Mouse (Mus musculus): ENCODE results near the gene Abca14. TPM values are rescaled to one million over a fixed set of nuclear protein-coding genes. Genes with fewer than 3 reads are reported as not detected.

Abca14 gene
- total RNA-seq, 1 experiment, result 0.09 TPM

DNA sequence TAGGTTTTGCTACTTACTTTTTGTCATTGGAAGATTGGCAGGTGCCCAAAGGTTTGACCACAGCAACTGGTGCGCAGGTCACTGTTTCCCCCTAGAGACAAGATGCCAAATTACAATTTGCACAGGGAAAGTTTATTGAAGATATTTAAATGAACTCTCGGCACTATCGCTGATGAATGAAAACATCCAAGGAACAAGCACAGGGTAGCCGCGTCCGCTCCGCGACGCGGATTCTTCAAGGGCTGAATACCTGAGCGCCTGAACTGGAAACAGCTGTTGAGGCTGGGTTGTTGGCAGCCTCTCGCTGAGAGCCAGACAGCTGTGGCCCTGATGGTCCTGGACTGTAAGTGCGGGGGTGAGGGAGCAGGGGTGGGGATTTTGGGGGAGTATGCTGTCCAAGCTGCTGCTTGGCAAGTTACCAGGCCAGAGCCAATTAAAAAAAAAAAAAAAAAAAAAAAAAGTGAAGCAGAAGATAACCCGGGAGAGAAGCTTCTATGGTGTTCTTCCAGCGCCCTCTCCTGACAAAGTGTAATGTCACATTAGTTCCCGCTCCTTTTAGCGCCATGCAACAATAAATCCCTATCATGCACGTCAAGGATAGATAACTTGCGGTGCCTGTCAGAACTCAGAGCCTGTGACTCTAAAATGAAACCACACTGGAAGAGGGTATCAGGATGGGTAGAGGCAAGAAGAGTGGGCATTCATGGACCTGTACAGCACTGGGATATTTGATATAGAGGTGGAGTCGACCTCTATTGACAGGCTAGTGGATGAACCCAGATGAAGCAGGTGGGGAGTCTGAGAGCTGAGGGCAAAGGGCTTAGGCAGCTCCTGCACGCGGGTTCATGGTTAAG, 123.7 kb downstream of the Abca14 start:
- Histone ChIP-seq H3K4me1 (ENCODE audit: control insufficient read depth in 2 of 2, insufficient read depth in 2 of 2, low read length in 2 of 2, poor library complexity in 1 of 2) (peaks cover 2 to 7% of the 10 kb centered on the region in 2 experiments; a peak in 2 of 4 replicates), H3K9ac (ENCODE audit: insufficient read depth, low read depth, low read length, poor library complexity, severe bottlenecking) (no peak overlapping the region), H3K4me3 (ENCODE audit: insufficient read depth in 1 of 2, low read depth in 1 of 2, low read length in 2 of 2, poor library complexity in 1 of 2, severe bottlenecking in 1 of 2) (peak overlapping the region; percentile 3 to 23; a peak in 3 of 4 replicates), H3K36me3 (ENCODE audit: control insufficient read depth, insufficient read depth, low read length, poor library complexity, severe bottlenecking) (no peaks in the 10 kb centered on the region), H3K9me3 (ENCODE audit: control insufficient read depth, insufficient read depth, low read depth, low read length) (no peaks in the 10 kb centered on the region), H3K27ac (ENCODE audit: insufficient read depth, low read depth, low read length, poor library complexity, severe bottlenecking) (no peak overlapping the region)
- peak; percentile 35; the same call in 1 of the 2 replicates for TF ChIP-seq ZC3H11A (IDR thresholded peaks at IDR 0.05; ENCODE audit: borderline replicate concordance, low read depth, low read length)
- peak; percentile 92 for TF ChIP-seq ZNF384 (IDR thresholded peaks at IDR 0.05; ENCODE audit: low read depth, low read length)
- no peak for TF ChIP-seq MAFK (IDR thresholded peaks at IDR 0.05; ENCODE audit: insufficient read depth, low read depth, low read length)
- no peak for TF ChIP-seq HCFC1 (IDR thresholded peaks at IDR 0.05; ENCODE audit: borderline replicate concordance, insufficient read depth, low read length)
- no peak for TF ChIP-seq CHD2 (IDR thresholded peaks at IDR 0.05; ENCODE audit: low read depth, low read length)
- in situ Hi-C loops (cut with MboI; ENCODE audit: low sequenced_read_pairs in 2 of 2, unreplicated experiment in 2 of 2), result loop anchor here in 1 of 2 experiments (10.0 kb wide), 1 partner anchor 83 kb away; no protein-coding TSS in a partner anchor
- peak; percentile 41 for DNase-seq (ENCODE audit: low read depth, low spot score)

DNA sequence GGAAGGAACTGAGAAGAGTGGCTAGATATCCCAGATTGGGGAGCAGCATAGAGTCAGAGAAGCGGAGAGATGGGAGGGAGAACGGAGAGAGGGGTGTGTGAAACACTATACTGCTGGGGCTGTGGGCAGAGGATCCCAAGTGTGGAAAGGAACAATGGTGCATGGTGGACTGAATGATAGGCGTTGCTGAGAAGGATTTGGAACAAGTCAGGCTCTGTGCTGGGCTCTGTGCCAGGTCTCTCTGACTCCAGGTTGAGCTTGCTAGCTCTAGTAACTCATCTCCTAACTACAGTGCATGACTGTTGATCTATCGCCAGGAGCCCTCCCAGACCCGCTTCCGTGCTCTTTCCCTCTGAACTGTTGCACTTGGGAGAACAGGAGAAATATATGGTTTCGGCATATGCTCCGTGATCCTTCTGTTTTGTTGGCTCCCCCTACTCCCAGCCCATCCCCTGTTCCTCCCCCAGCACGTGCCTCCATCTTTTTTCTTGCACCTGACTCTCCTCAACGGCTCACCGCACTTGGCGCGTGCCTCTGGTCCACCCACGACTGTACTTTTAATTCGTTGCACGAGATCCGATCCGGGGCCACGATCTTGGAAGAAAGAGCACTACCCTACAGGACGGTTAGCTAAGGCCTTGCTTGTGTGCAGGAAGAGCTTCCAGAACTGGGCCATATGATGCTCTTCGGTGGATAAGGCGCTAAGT, 124.5 kb downstream of the Abca14 start, which contains the start of gene Abca15:
Abca15 (plus strand) TSS at position 584 of the 707 bp plus-strand sequence.
- H3K27ac ChIP-seq (ENCODE audit: insufficient read depth, low read depth, low read length, poor library complexity, severe bottlenecking), result no peak within 1 kb of the TSS
- no peaks in the 10 kb centered on the region for H3K36me3 ChIP-seq (ENCODE audit: control insufficient read depth, insufficient read depth, low read length, poor library complexity, severe bottlenecking)
- no peak for DNase-seq (ENCODE audit: low read depth, low spot score)
- no peaks in the 10 kb centered on the region for H3K9me3 ChIP-seq (ENCODE audit: control insufficient read depth, insufficient read depth, low read depth, low read length)
- no peak for TF ChIP-seq ZC3H11A (IDR thresholded peaks at IDR 0.05; ENCODE audit: borderline replicate concordance, low read depth, low read length)
- no peak for TF ChIP-seq HCFC1 (IDR thresholded peaks at IDR 0.05; ENCODE audit: borderline replicate concordance, insufficient read depth, low read length)
- TF ChIP-seq CHD2 (IDR thresholded peaks at IDR 0.05; ENCODE audit: low read depth, low read length), result no peak
- no peak for TF ChIP-seq ZNF384 (IDR thresholded peaks at IDR 0.05; ENCODE audit: low read depth, low read length)
- TF ChIP-seq MAFK (IDR thresholded peaks at IDR 0.05; ENCODE audit: insufficient read depth, low read depth, low read length), result no peak
- in situ Hi-C loops (cut with MboI; ENCODE audit: low sequenced_read_pairs in 2 of 2, unreplicated experiment in 2 of 2), result loop anchor here in 1 of 2 experiments (10.0 kb wide), 1 partner anchor 83 kb away; no protein-coding TSS in a partner anchor
- peak within 1 kb of the TSS; percentile 3 to 23; a peak in 2 of 4 replicates for H3K4me3 ChIP-seq (ENCODE audit: insufficient read depth in 1 of 2, low read depth in 1 of 2, low read length in 2 of 2, poor library complexity in 1 of 2, severe bottlenecking in 1 of 2)
- no peak within 1 kb of the TSS for H3K9ac ChIP-seq (ENCODE audit: insufficient read depth, low read depth, low read length, poor library complexity, severe bottlenecking)
- H3K4me1 ChIP-seq (ENCODE audit: control insufficient read depth in 2 of 2, insufficient read depth in 2 of 2, low read length in 2 of 2, poor library complexity in 1 of 2), result peaks cover 2 to 7% of the 10 kb centered on the region in 2 experiments; a peak in 2 of 4 replicates

DNA sequence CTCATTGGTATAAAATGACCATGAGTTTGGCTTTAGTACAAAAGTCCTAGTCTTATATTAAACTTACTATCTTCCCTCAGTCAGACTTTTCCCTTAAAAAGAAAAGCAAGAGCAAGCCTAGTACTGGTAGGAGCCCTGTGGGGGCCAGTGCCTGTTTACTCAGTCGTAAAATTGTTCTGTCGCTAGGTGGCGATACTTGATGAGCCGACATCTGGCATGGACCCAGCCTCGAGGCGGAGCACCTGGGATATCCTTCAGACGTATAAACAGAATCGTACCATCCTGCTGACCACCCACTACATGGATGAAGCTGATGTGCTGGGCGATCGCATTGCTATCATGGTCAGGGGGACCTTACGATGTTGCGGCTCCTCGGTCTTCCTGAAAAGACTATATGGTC, 157.4 kb downstream of the Abca14 start:
- H3K27ac ChIP-seq (ENCODE audit: insufficient read depth, low read depth, low read length, poor library complexity, severe bottlenecking), result no peak overlapping the region
- peak; percentile 54 for DNase-seq (ENCODE audit: low read depth, low spot score)
- H3K9ac ChIP-seq (ENCODE audit: insufficient read depth, low read depth, low read length, poor library complexity, severe bottlenecking), result no peak overlapping the region
- H3K9me3 ChIP-seq (ENCODE audit: control insufficient read depth, insufficient read depth, low read depth, low read length), result no peaks in the 10 kb centered on the region
- no peaks in the 10 kb centered on the region for H3K36me3 ChIP-seq (ENCODE audit: control insufficient read depth, insufficient read depth, low read length, poor library complexity, severe bottlenecking)
- H3K4me3 ChIP-seq (ENCODE audit: insufficient read depth in 1 of 2, low read depth in 1 of 2, low read length in 2 of 2, poor library complexity in 1 of 2, severe bottlenecking in 1 of 2), result no peak overlapping the region
- no peaks in the 10 kb centered on the region for H3K4me1 ChIP-seq (ENCODE audit: control insufficient read depth in 2 of 2, insufficient read depth in 2 of 2, low read length in 2 of 2, poor library complexity in 1 of 2)
- TF ChIP-seq ZNF384 (IDR thresholded peaks at IDR 0.05; ENCODE audit: low read depth, low read length) (no peak), CHD2 (IDR thresholded peaks at IDR 0.05; ENCODE audit: low read depth, low read length) (no peak), HCFC1 (IDR thresholded peaks at IDR 0.05; ENCODE audit: borderline replicate concordance, insufficient read depth, low read length) (no peak), ZC3H11A (IDR thresholded peaks at IDR 0.05; ENCODE audit: borderline replicate concordance, low read depth, low read length) (no peak), MAFK (IDR thresholded peaks at IDR 0.05; ENCODE audit: insufficient read depth, low read depth, low read length) (no peak)
- in situ Hi-C loops (cut with MboI; ENCODE audit: low sequenced_read_pairs in 2 of 2, unreplicated experiment in 2 of 2), result no loop called here

Other genes with a start within 250 kb of the Abca14 start
- 0.05 TPM in 1 of 2 replicates, not detected in the other for gene Dnah3, start 108.7 kb upstream of the Abca14 start, total RNA-seq (2012; rRNA removed)
- 7.2 and 9.6 TPM in 2 replicates for gene Tmem159, start 101.6 kb upstream of the Abca14 start, total RNA-seq (2012; rRNA removed)
- 0.11 TPM in 1 of 2 replicates, not detected in the other for gene Zp2, start 58.7 kb upstream of the Abca14 start, total RNA-seq (2012; rRNA removed)
- gene Anks4b, start 30.1 kb upstream of the Abca14 start, total RNA-seq (2012; rRNA removed), result 0.04 TPM in 1 of 2 replicates, not detected in the other
- gene Crym, start 1.9 kb upstream of the Abca14 start, total RNA-seq (2012; rRNA removed), result 3.6 and 3.7 TPM in 2 replicates
- gene Abca15, start 124.7 kb downstream of the Abca14 start, total RNA-seq (2012; rRNA removed), result not detected in 2 replicates
- gene Abca16, start 205.7 kb downstream of the Abca14 start, total RNA-seq (2012; rRNA removed), result 0.54 and 0.74 TPM in 2 replicates